Mouse (Mus musculus) small intestine, adult 2 months (tissue): ENCODE measurements around the gene Tppp2. TPM values are rescaled to one million over a fixed set of nuclear protein-coding genes. Genes with fewer than 3 reads are reported as not detected.

Experiments
- H3K27ac ChIP-seq: fragments of 200-500 bp; 2 replicates; pipeline ENCODE4 v1.5.1; 2012; ENCODE audit warnings: low read depth, low read length, control low read depth, inconsistent platforms; ENCODE audit not compliant: insufficient read depth
- H3K27me3 ChIP-seq: fragments of 200-500 bp; 2 replicates; pipeline ENCODE4 v1.6.1; 2012; ENCODE audit warnings: mild to moderate bottlenecking, moderate library complexity, low read length, inconsistent platforms; ENCODE audit not compliant: control insufficient read depth, insufficient read depth
- H3K36me3 ChIP-seq: fragments of 200-500 bp; 2 replicates; pipeline ENCODE4 v1.6.1; 2012; ENCODE audit warnings: mild to moderate bottlenecking, low read length, control low read depth, inconsistent platforms; ENCODE audit not compliant: control insufficient read depth, insufficient read depth
- H3K4me1 ChIP-seq: fragments of 200-500 bp; 2 replicates; pipeline ENCODE4 v1.6.1; 2012; ENCODE audit warnings: low read length, inconsistent platforms, mixed read lengths; ENCODE audit not compliant: control insufficient read depth, insufficient read depth, insufficient read length
- H3K4me3 ChIP-seq: fragments of 200-500 bp; 2 replicates; pipeline ENCODE4 v1.5.1; 2012; ENCODE audit warnings: low read depth, mild to moderate bottlenecking, control low read depth, inconsistent platforms, low read length, moderate library complexity
- CTCF ChIP-seq: fragments of 200-500 bp; IDR thresholded peaks from 2 replicates; pipeline ENCODE4 v1.5.1; 2012; ENCODE audit warnings: low read depth, mild to moderate bottlenecking, control low read depth, inconsistent platforms, low read length, moderate library complexity, mixed read lengths; ENCODE audit not compliant: insufficient replicate concordance, insufficient read length; ENCODE audit errors: extremely low read depth
- POLR2A ChIP-seq: fragments of 200-500 bp; IDR thresholded peaks from 2 replicates; pipeline ENCODE4 v1.6.1; 2012; ENCODE audit warnings: low read depth, mild to moderate bottlenecking, control low read depth, inconsistent platforms, low read length, moderate library complexity
- WGBS: fragments of 180-500 bp; shearing (Covaris S2); methylation state at CpG from one replicate; pipeline ENCODE4 v1.1.7; 2018; 5-methylcytosine and 5-hydroxymethylcytosine counted together
- polyA plus RNA-seq: library from polyadenylated mRNA; depleted of rRNA; stranded (reverse); fragments of >200 nt; gene quantifications from 2 replicates; pipeline ENCODE4 v1.2.3, GENCODE M21; 2012

Gene Tppp2
- polyA plus RNA-seq, 1 experiment = not detected

GRCm38 (mm10) chr14:51913062-51913959, 4.9 kb upstream of the Tppp2 start:
- H3K36me3 ChIP-seq = no peaks in the 10 kb centered on the region
- peak overlapping the region; percentile 72 for H3K27ac ChIP-seq
- TF ChIP-seq CTCF (no peak), POLR2A (peak; percentile 52)
- H3K4me3 ChIP-seq = peak overlapping the region; percentile 85
- no peaks in the 10 kb centered on the region for H3K27me3 ChIP-seq
- under 1% methylated on average over 58 of the region's 58 CpGs for WGBS
- peaks cover 11% of the 10 kb centered on the region for H3K4me1 ChIP-seq

GRCm38 (mm10) chr14:51913960-51914762, 4.1 kb upstream of the Tppp2 start, which contains the start of gene Ndrg2:
TSS of gene Ndrg2 (minus strand) at chr14:51914158.
- 15% methylated on average over 21 of the region's 23 CpGs for WGBS
- H3K27me3 ChIP-seq = no peaks in the 10 kb centered on the region
- TF ChIP-seq CTCF (no peak), POLR2A (no peak)

GRCm38 (mm10) chr14:51915030-51915429, 3.2 kb upstream of the Tppp2 start:
- Histone ChIP-seq H3K4me3 (no peak overlapping the region), H3K27ac (no peak overlapping the region), H3K4me1 (peaks cover 11% of the 10 kb centered on the region), H3K36me3 (no peaks in the 10 kb centered on the region), H3K27me3 (no peaks in the 10 kb centered on the region)
- 13% methylated on average over 3 of the region's 3 CpGs for WGBS
- TF ChIP-seq CTCF (no peak), POLR2A (no peak)

More at GRCm38 (mm10) chr14:51913960-51914762, 4.1 kb upstream of the Tppp2 start, which contains the start of gene Ndrg2:
- peak within 1 kb of the TSS; percentile 85 for H3K4me3 ChIP-seq
- H3K4me1 ChIP-seq = peaks cover 11% of the 10 kb centered on the region
- peak within 1 kb of the TSS; percentile 72 for H3K27ac ChIP-seq
- no peaks in the 10 kb centered on the region for H3K36me3 ChIP-seq

- Histone ChIP-seq H3K4me1 (peaks cover 11% of the 10 kb centered on the region), H3K27ac (no peak overlapping the region), H3K36me3 (no peaks in the 10 kb centered on the region), H3K4me3 (no peak overlapping the region), H3K27me3 (no peaks in the 10 kb centered on the region; the same call in 1 of the 2 replicates)
- TF ChIP-seq POLR2A = no peak
- TF ChIP-seq CTCF = no peak
- 85% methylated on average over 4 of the region's 4 CpGs for WGBS
Measured at GRCm38 (mm10) chr14:51916539-51916938, 1.7 kb upstream of the Tppp2 start.

- Histone ChIP-seq H3K27me3 (no peaks in the 10 kb centered on the region; the same call in 1 of the 2 replicates), H3K27ac (no peak overlapping the region), H3K4me1 (no peaks in the 10 kb centered on the region), H3K4me3 (no peak overlapping the region), H3K36me3 (no peaks in the 10 kb centered on the region)
- WGBS = 91% methylated on average over 4 of the region's 4 CpGs
- TF ChIP-seq CTCF (no peak), POLR2A (no peak)
Measured at GRCm38 (mm10) chr14:51918966-51919365, 741 bp downstream of the Tppp2 start.

- no peaks in the 10 kb centered on the region for H3K4me1 ChIP-seq
- 54% methylated on average over 16 of the region's 16 CpGs for WGBS
- H3K27ac ChIP-seq = no peak overlapping the region
- no peak for TF ChIP-seq CTCF
- TF ChIP-seq POLR2A = no peak
- H3K4me3 ChIP-seq = no peak overlapping the region
- H3K27me3 ChIP-seq = no peaks in the 10 kb centered on the region; the same call in 1 of the 2 replicates
- no peaks in the 10 kb centered on the region for H3K36me3 ChIP-seq
Measured at GRCm38 (mm10) chr14:51921759-51922570, 3.7 kb downstream of the Tppp2 start.

GRCm38 (mm10) chr14:51922571-51922865, 4.3 kb downstream of the Tppp2 start, which contains the start of gene Rnase13:
TSS of gene Rnase13 (minus strand) at chr14:51922773.
- H3K27ac ChIP-seq = no peak within 1 kb of the TSS
- 83% methylated on average over 7 of the region's 7 CpGs for WGBS
- TF ChIP-seq POLR2A (no peak), CTCF (no peak)
- no peaks in the 10 kb centered on the region for H3K4me1 ChIP-seq
- H3K36me3 ChIP-seq = no peaks in the 10 kb centered on the region
- no peak within 1 kb of the TSS for H3K4me3 ChIP-seq
- no peaks in the 10 kb centered on the region; the same call in 1 of the 2 replicates for H3K27me3 ChIP-seq
